Comparison of ENCODE assay signal across 12 mouse cellular contexts in genomic region chr11:4543040-4543551, GRCm38 (mm10). TPM values are rescaled to one million over a fixed set of nuclear protein-coding genes. Genes with fewer than 3 reads are reported as not detected.
A peak's percentile ranks its signal among the peaks of the same experiment; 100 is the strongest.
DNase-seq lines count a peak whose midpoint lies in the region; ATAC-seq and TF ChIP-seq lines count a peak whose summit lies in the region.
"Had no signal": no experiment of that assay in that cellular context is flagged by ENCODE, and none has a peak within 500 bp of the region (broad histone marks: within the 10 kb centered on the region; RNA-seq: fewer than 3 reads in every experiment).

No protein-coding gene starts in this region.

- ATAC-seq in heart, embryonic 11.5 days (replicated peaks; ENCODE audit: insufficient number of reproducible peaks, low FRiP score, low TSS enrichment): peak; percentile 90
- peak; percentile 91 for ATAC-seq in erythroblast, adult 5-6 weeks (replicated peaks; ENCODE audit: low FRiP score, poor library complexity, severe bottlenecking)
- ATAC-seq in liver, embryonic 15.5 days (ENCODE audit: insufficient read depth): peak; percentile 98
- ATAC-seq in hindbrain, embryonic 11.5 days (ENCODE audit: low FRiP score): no peak
- ATAC-seq in hindbrain, embryonic 16.5 days: no peak

- no peak overlapping the region for H3K4me3 ChIP-seq in heart, embryonic 11.5 days (ENCODE audit: low read depth, low read length)
- H3K4me3 ChIP-seq in CH12.LX (replicated peaks in 1 of 3; ENCODE audit: low read depth in 2 of 3, low read length in 2 of 3, poor library complexity in 1 of 3): no peak overlapping the region
- H3K4me3 ChIP-seq in liver, embryonic 15.5 days (replicated peaks): peak overlapping the region; percentile 31
- no peak overlapping the region for H3K4me3 ChIP-seq in hindbrain, embryonic 11.5 days (ENCODE audit: low read depth, low read length)
- H3K4me3 ChIP-seq in hindbrain, embryonic 16.5 days (ENCODE audit: low read length): no peak overlapping the region
- H3K4me3 ChIP-seq: forebrain, embryonic 10.5 days had no signal

- H3K4me2 ChIP-seq in heart, embryonic 11.5 days: no peak overlapping the region
- H3K4me2 ChIP-seq in CH12.LX (ENCODE audit: insufficient read depth, low read depth, poor library complexity, severe bottlenecking): peak overlapping the region; percentile 88
- peak overlapping the region; percentile 55 for H3K4me2 ChIP-seq in liver, embryonic 15.5 days
- H3K4me2 ChIP-seq in hindbrain, embryonic 11.5 days (replicated peaks; ENCODE audit: low read depth, low read length): no peak overlapping the region
- H3K4me2 ChIP-seq in hindbrain, embryonic 16.5 days (ENCODE audit: low read length): no peak overlapping the region
- H3K4me2 ChIP-seq: hindbrain, embryonic 14.5 days had no signal

- no peaks in the 10 kb centered on the region for H3K27me3 ChIP-seq in heart, embryonic 11.5 days (ENCODE audit: control insufficient read depth, insufficient read depth, low read length)
- no peaks in the 10 kb centered on the region for H3K27me3 ChIP-seq in CH12.LX (replicated peaks)
- H3K27me3 ChIP-seq in liver, embryonic 15.5 days: no peaks in the 10 kb centered on the region
- no peaks in the 10 kb centered on the region for H3K27me3 ChIP-seq in hindbrain, embryonic 11.5 days (ENCODE audit: control insufficient read depth, insufficient read depth, low read length)
- H3K27me3 ChIP-seq in hindbrain, embryonic 16.5 days (replicated peaks; ENCODE audit: control insufficient read depth, insufficient read depth, low read length): no peaks in the 10 kb centered on the region

- peaks cover 3% of the 10 kb centered on the region; the same call in 1 of the 2 replicates for H3K4me1 ChIP-seq in heart, embryonic 11.5 days (ENCODE audit: control insufficient read depth, insufficient read depth, low read length)
- H3K4me1 ChIP-seq in CH12.LX (ENCODE audit: control insufficient read depth in 1 of 2, insufficient read depth in 2 of 2): peaks cover 0 to 37% of the 10 kb centered on the region in 2 experiments; a peak in 2 of 4 replicates
- H3K4me1 ChIP-seq in liver, embryonic 15.5 days (replicated peaks): peaks cover 79% of the 10 kb centered on the region
- H3K4me1 ChIP-seq in hindbrain, embryonic 11.5 days (replicated peaks; ENCODE audit: control insufficient read depth, insufficient read depth, low read length): no peaks in the 10 kb centered on the region
- H3K4me1 ChIP-seq in hindbrain, embryonic 16.5 days (ENCODE audit: control insufficient read depth, insufficient read depth, low read depth, low read length): no peaks in the 10 kb centered on the region

- no peaks in the 10 kb centered on the region for H3K9me3 ChIP-seq in heart, embryonic 11.5 days (replicated peaks; ENCODE audit: control insufficient read depth, low read length)
- H3K9me3 ChIP-seq in CH12.LX (replicated peaks; ENCODE audit: low read length): no peaks in the 10 kb centered on the region
- H3K9me3 ChIP-seq in liver, embryonic 15.5 days (replicated peaks): no peaks in the 10 kb centered on the region
- H3K9me3 ChIP-seq in hindbrain, embryonic 11.5 days (ENCODE audit: control insufficient read depth, low read length): no peaks in the 10 kb centered on the region
- no peaks in the 10 kb centered on the region for H3K9me3 ChIP-seq in hindbrain, embryonic 16.5 days (ENCODE audit: control insufficient read depth, low read length)
- H3K9me3 ChIP-seq: forebrain, embryonic 10.5 days had no signal

- TF ChIP-seq CTCF in CH12.LX (conservative IDR thresholded peaks at IDR 0.05 in 1 of 2, IDR thresholded peaks at IDR 0.05 in 1 of 2; ENCODE audit: low read depth in 2 of 2, low read length in 2 of 2): no peak

- H3K27ac ChIP-seq in heart, embryonic 11.5 days (ENCODE audit: low read depth, low read length): 0 out of 2 replicates have a peak overlapping the region, but pooled peaks have one; percentile 63
- H3K27ac ChIP-seq in CH12.LX (ENCODE audit: insufficient read depth, low read depth): 0 out of 2 replicates have a peak overlapping the region, but pooled peaks have one; percentile 16
- H3K27ac ChIP-seq in liver, embryonic 15.5 days (replicated peaks): peak overlapping the region; percentile 94
- H3K27ac ChIP-seq in hindbrain, embryonic 11.5 days (ENCODE audit: low read depth, low read length): no peak overlapping the region
- no peak overlapping the region for H3K27ac ChIP-seq in hindbrain, embryonic 16.5 days (ENCODE audit: low read depth, low read length)
- H3K27ac ChIP-seq: hindbrain, embryonic 14.5 days had no signal

- TF ChIP-seq RAD21 in CH12.LX (IDR thresholded peaks at IDR 0.05; ENCODE audit: low read depth, low read length): no peak

- H3K9ac ChIP-seq in heart, embryonic 11.5 days (ENCODE audit: low read depth, low read length): no peak overlapping the region
- peak overlapping the region; percentile 44 for H3K9ac ChIP-seq in CH12.LX (ENCODE audit: insufficient read depth, low read depth)
- peak overlapping the region; percentile 41 for H3K9ac ChIP-seq in liver, embryonic 15.5 days
- no peak overlapping the region for H3K9ac ChIP-seq in hindbrain, embryonic 11.5 days (ENCODE audit: low read depth, low read length)
- H3K9ac ChIP-seq in hindbrain, embryonic 16.5 days (ENCODE audit: low read depth, low read length): no peak overlapping the region
- H3K9ac ChIP-seq: hindbrain, embryonic 14.5 days had no signal

- DNase-seq in heart, postnatal 4 days: no peak
- peak; percentile 21 for DNase-seq in CH12.LX (ENCODE audit: extremely low read depth)
- DNase-seq in hindbrain, embryonic 11.5 days (ENCODE audit: low spot score): no peak
- DNase-seq in urinary bladder, postnatal 25 days (ENCODE audit: low spot score): no peak
- DNase-seq: cerebellum, postnatal 25 days; thymus, postnatal 14 days had no signal

- dilution Hi-C loops in CH12.LX (cut with MboI; ENCODE audit: extremely low pct_ligation_motif_present, extremely low pct_unique_long_range_greater_than_20kb, low sequenced_read_pairs): no loop called here

- TF ChIP-seq EP300 in CH12.LX (IDR thresholded peaks at IDR 0.05; ENCODE audit: low read length): peak; percentile 60; the same call in 1 of the 2 replicates

- peaks cover 39% of the 10 kb centered on the region for H3K79me2 ChIP-seq in CH12.LX (replicated peaks; ENCODE audit: control insufficient read depth, extremely low read depth, insufficient read depth, poor library complexity, severe bottlenecking)

- no peak for TF ChIP-seq POLR2A in CH12.LX (IDR thresholded peaks at IDR 0.05; ENCODE audit: low read depth, low read length)

- H3K36me3 ChIP-seq in heart, embryonic 11.5 days (ENCODE audit: control insufficient read depth, insufficient read depth, low read length): no peaks in the 10 kb centered on the region
- peaks cover 0 to 17% of the 10 kb centered on the region in 2 experiments for H3K36me3 ChIP-seq in CH12.LX (replicated peaks in 1 of 2; ENCODE audit: control insufficient read depth in 1 of 2, insufficient read depth in 1 of 2, low read length in 1 of 2)
- H3K36me3 ChIP-seq in liver, embryonic 15.5 days (replicated peaks): peaks cover 25% of the 10 kb centered on the region
- no peaks in the 10 kb centered on the region for H3K36me3 ChIP-seq in hindbrain, embryonic 11.5 days (ENCODE audit: control insufficient read depth, insufficient read depth, low read length)
- H3K36me3 ChIP-seq in hindbrain, embryonic 16.5 days (ENCODE audit: control insufficient read depth, insufficient read depth, low read length): no peaks in the 10 kb centered on the region
- H3K36me3 ChIP-seq: forebrain, embryonic 10.5 days had no signal

- 67% methylated on average over 2 of the region's 2 CpGs for WGBS in heart, embryonic 11.5 days (ENCODE audit: insufficient replicate concordance)
- WGBS in liver, embryonic 15.5 days (ENCODE audit: insufficient replicate concordance): 22% methylated on average over 2 of the region's 2 CpGs
- 94% methylated on average over 2 of the region's 2 CpGs for WGBS in hindbrain, embryonic 11.5 days
- 92% methylated on average over 2 of the region's 2 CpGs for WGBS in hindbrain, embryonic 16.5 days

- in situ Hi-C loops in CH12.LX (cut with MboI; ENCODE audit: low pct_ligation_motif_present, low pct_unique_long_range_greater_than_20kb, low sequenced_read_pairs): no loop called here

TF ChIP-seq in CH12.LX, 34 proteins besides CTCF, POLR2A, EP300 and RAD21 (continues in another document):
- no peak for TF ChIP-seq PAX5 (IDR thresholded peaks at IDR 0.05; ENCODE audit: low read length)
- TF ChIP-seq E2F4 (IDR thresholded peaks at IDR 0.05; ENCODE audit: insufficient replicate concordance, low read depth, low read length): 0 out of 2 replicates have a peak, but pooled peaks have one; percentile 15
- no peak for TF ChIP-seq POLR2AphosphoS2 (IDR thresholded peaks at IDR 0.05; ENCODE audit: low read depth, low read length)
- TF ChIP-seq TBP (conservative IDR thresholded peaks at IDR 0.05; ENCODE audit: low read depth, low read length): no peak
- TF ChIP-seq GABPA (IDR thresholded peaks at IDR 0.05; ENCODE audit: insufficient replicate concordance, low read depth, low read length): no peak
- no peak for TF ChIP-seq TCF12 (IDR thresholded peaks at IDR 0.05; ENCODE audit: low read depth, low read length)
- TF ChIP-seq MYC (IDR thresholded peaks at IDR 0.05; ENCODE audit: low read depth, low read length): peak; percentile 84
- peak; percentile 35 for TF ChIP-seq BHLHE40 (IDR thresholded peaks at IDR 0.05; ENCODE audit: low read depth, low read length)
- TF ChIP-seq RCOR1 (conservative IDR thresholded peaks at IDR 0.05; ENCODE audit: low read depth, low read length): no peak
- TF ChIP-seq SIN3A (IDR thresholded peaks at IDR 0.05; ENCODE audit: low read length): peak; percentile 77
- TF ChIP-seq JUND (conservative IDR thresholded peaks at IDR 0.05; ENCODE audit: low read depth, low read length): 0 out of 2 replicates have a peak, but pooled peaks have one; percentile 7
- no peak for TF ChIP-seq ZMIZ1 (IDR thresholded peaks at IDR 0.05; ENCODE audit: low read depth, low read length)
- TF ChIP-seq SMC3 (IDR thresholded peaks at IDR 0.05; ENCODE audit: low read depth, low read length): no peak
- no peak for TF ChIP-seq UBTF (IDR thresholded peaks at IDR 0.05; ENCODE audit: low read depth, low read length)
- no peak for TF ChIP-seq ELF1 (IDR thresholded peaks at IDR 0.05; ENCODE audit: low read depth, low read length)

RNA-seq across cellular contexts. Expression of gene Mtmr3, which starts 51.6 kb away (rescaled TPM):
- 21.4 and 24.4 TPM in 2 replicates for polyA plus RNA-seq in heart, embryonic 11.5 days (2014; fragmentation: Nextera tagmentation; extraction: Ambion mirVana)
- 10 to 100 TPM; 54.1 to 54.3 TPM for total RNA-seq in heart, postnatal 4 days (2021)
- total RNA-seq in CH12.LX (2012; rRNA removed): 46.3 and 53.8 TPM in 2 replicates
- 31.7 and 32.6 TPM in 2 replicates for total RNA-seq in CH12.LX (2014; rRNA removed)
- 30.3 and 32.5 TPM in 2 replicates for polyA plus RNA-seq in CH12.LX (2012; ENCODE audit: insufficient read length, low read depth)
- 203 and 214 TPM in 2 replicates for total RNA-seq in erythroblast, adult 5-6 weeks (2015; ENCODE audit: low replicate concordance)
- 462 and 508 TPM in 2 replicates for total RNA-seq in erythroblast, adult 5-6 weeks (2017; ENCODE audit: low replicate concordance)
- polyA plus RNA-seq in liver, embryonic 15.5 days (2015; fragmentation: Nextera tagmentation; extraction: Ambion mirVana): 32.5 and 36.6 TPM in 2 replicates
- polyA plus RNA-seq in hindbrain, embryonic 11.5 days (2014; fragmentation: Nextera tagmentation; extraction: Ambion mirVana): 29.2 and 33.1 TPM in 2 replicates
- 28.7 and 33.5 TPM in 2 replicates for polyA plus RNA-seq in hindbrain, embryonic 16.5 days (2015; fragmentation: Nextera tagmentation; extraction: Ambion mirVana)

Comparison
In these comparisons a context has a peak if more than half of its experiments do, and no peak if none do; other contexts are left out.
1. ATAC-seq: peak in heart, embryonic 11.5 days (single experiment), erythroblast, adult 5-6 weeks (single experiment) and liver, embryonic 15.5 days (single experiment); none in hindbrain, embryonic 11.5 days (single experiment) and hindbrain, embryonic 16.5 days (single experiment).
2. H3K27ac ChIP-seq: peak in heart, embryonic 11.5 days (single experiment), CH12.LX (single experiment) and liver, embryonic 15.5 days (single experiment); none in hindbrain, embryonic 11.5 days (single experiment) and hindbrain, embryonic 16.5 days (single experiment).
3. H3K4me2 ChIP-seq: peak in CH12.LX (single experiment) and liver, embryonic 15.5 days (single experiment); none in heart, embryonic 11.5 days (single experiment), hindbrain, embryonic 11.5 days (single experiment) and hindbrain, embryonic 16.5 days (single experiment).
4. H3K9ac ChIP-seq: peak in CH12.LX (single experiment) and liver, embryonic 15.5 days (single experiment); none in heart, embryonic 11.5 days (single experiment), hindbrain, embryonic 11.5 days (single experiment) and hindbrain, embryonic 16.5 days (single experiment).